In genomic region chr9:122185061-122185460, GRCm38 (mm10) we compare ENCODE assay signal across 8 mouse cellular contexts.
DNase-seq lines count a peak whose midpoint lies in the region; ATAC-seq and TF ChIP-seq lines count a peak whose summit lies in the region.

No protein-coding gene starts in this region.

- DNase-seq in CH12.LX (ENCODE audit: extremely low read depth): peak; percentile 69
- DNase-seq in adrenal gland, postnatal 4 days (ENCODE audit: low spot score in 2 of 2): peak; percentile 32 to 70
- peak; percentile 82 for DNase-seq in embryonic facial prominence, embryonic 14.5 days (ENCODE audit: low spot score)
- peak; percentile 89 for DNase-seq in heart, adult 8-10 months (ENCODE audit: low spot score)
- peak; percentile 45 for DNase-seq in large intestine, adult 2 months (ENCODE audit: low read depth, low spot score)
- peak; percentile 77 for DNase-seq in lung, adult 2 months
- peak; percentile 75 to 81 for DNase-seq in right cerebral cortex, postnatal 10 days (ENCODE audit: low spot score in 2 of 2)
- peak; percentile 89 for DNase-seq in urinary bladder, postnatal 14 days (ENCODE audit: low spot score)

- peaks cover 0 to 2% of the 10 kb centered on the region in 2 experiments for H3K36me3 ChIP-seq in CH12.LX (replicated peaks in 1 of 2; ENCODE audit: control insufficient read depth in 1 of 2, insufficient read depth in 1 of 2, low read length in 1 of 2)
- H3K36me3 ChIP-seq in embryonic facial prominence, embryonic 14.5 days (ENCODE audit: control insufficient read depth, insufficient read depth, low read length): no peaks in the 10 kb centered on the region

- peak; percentile 67 for TF ChIP-seq RAD21 in CH12.LX (IDR thresholded peaks at IDR 0.05; ENCODE audit: low read depth, low read length)

- in situ Hi-C loops in CH12.LX (cut with MboI; ENCODE audit: low pct_ligation_motif_present, low pct_unique_long_range_greater_than_20kb, low sequenced_read_pairs): loop anchor here (5.0 to 10.0 kb wide), 2 partner anchors 60 to 163 kb away; no protein-coding TSS in a partner anchor

- H3K27ac ChIP-seq in CH12.LX (ENCODE audit: insufficient read depth, low read depth): no peak overlapping the region
- no peak overlapping the region for H3K27ac ChIP-seq in embryonic facial prominence, embryonic 14.5 days (replicated peaks; ENCODE audit: low read depth, low read length)

- no peak overlapping the region for H3K4me2 ChIP-seq in CH12.LX (ENCODE audit: insufficient read depth, low read depth, poor library complexity, severe bottlenecking)
- H3K4me2 ChIP-seq in embryonic facial prominence, embryonic 14.5 days (ENCODE audit: low read depth, low read length): no peak overlapping the region

- TF ChIP-seq CTCF in CH12.LX (conservative IDR thresholded peaks at IDR 0.05 in 1 of 2, IDR thresholded peaks at IDR 0.05 in 1 of 2; ENCODE audit: low read depth in 2 of 2, low read length in 2 of 2): peak; percentile 73 to 82
- peak; percentile 92 for TF ChIP-seq CTCF in lung, adult 2 months (IDR thresholded peaks at IDR 0.05; ENCODE audit: insufficient read depth, low read length)

- H3K79me2 ChIP-seq in CH12.LX (replicated peaks; ENCODE audit: control insufficient read depth, extremely low read depth, insufficient read depth, poor library complexity, severe bottlenecking): no peaks in the 10 kb centered on the region

- H3K27me3 ChIP-seq in CH12.LX (replicated peaks): no peaks in the 10 kb centered on the region
- no peaks in the 10 kb centered on the region for H3K27me3 ChIP-seq in embryonic facial prominence, embryonic 14.5 days (replicated peaks; ENCODE audit: control insufficient read depth, insufficient read depth, low read length)

- no peaks in the 10 kb centered on the region for H3K9me3 ChIP-seq in CH12.LX (replicated peaks; ENCODE audit: low read length)
- H3K9me3 ChIP-seq in embryonic facial prominence, embryonic 14.5 days (ENCODE audit: control insufficient read depth, low read length): no peaks in the 10 kb centered on the region

- dilution Hi-C loops in CH12.LX (cut with MboI; ENCODE audit: extremely low pct_ligation_motif_present, extremely low pct_unique_long_range_greater_than_20kb, low sequenced_read_pairs): no loop called here

- TF ChIP-seq POLR2A in CH12.LX (IDR thresholded peaks at IDR 0.05; ENCODE audit: low read depth, low read length): no peak
- no peak for TF ChIP-seq POLR2A in lung, adult 2 months (IDR thresholded peaks at IDR 0.05; ENCODE audit: borderline replicate concordance, extremely low read depth, low read depth, low read length)

- H3K4me1 ChIP-seq in CH12.LX (ENCODE audit: control insufficient read depth in 1 of 2, insufficient read depth in 2 of 2): peaks cover 12 to 41% of the 10 kb centered on the region in 2 experiments
- H3K4me1 ChIP-seq in embryonic facial prominence, embryonic 14.5 days (ENCODE audit: control insufficient read depth, insufficient read depth, low read length): no peaks in the 10 kb centered on the region
- H3K4me1 ChIP-seq in lung, adult 2 months (ENCODE audit: control insufficient read depth, insufficient read depth, low read length): peaks cover 5% of the 10 kb centered on the region

- 24% methylated on average over 2 of the region's 2 CpGs for WGBS in embryonic facial prominence, embryonic 14.5 days
- 5% methylated on average over 2 of the region's 2 CpGs for WGBS in large intestine, adult 2 months
- WGBS in lung, adult 2 months: 1% methylated on average over 2 of the region's 2 CpGs

- no peak for TF ChIP-seq EP300 in CH12.LX (IDR thresholded peaks at IDR 0.05; ENCODE audit: low read length)

- H3K9ac ChIP-seq in CH12.LX (ENCODE audit: insufficient read depth, low read depth): no peak overlapping the region
- no peak overlapping the region for H3K9ac ChIP-seq in embryonic facial prominence, embryonic 14.5 days (ENCODE audit: low read depth, low read length)

- no peak overlapping the region for H3K4me3 ChIP-seq in CH12.LX (replicated peaks in 1 of 3; ENCODE audit: low read depth in 2 of 3, low read length in 2 of 3, poor library complexity in 1 of 3)
- H3K4me3 ChIP-seq in embryonic facial prominence, embryonic 14.5 days (ENCODE audit: low read depth, low read length): no peak overlapping the region
- no peak overlapping the region for H3K4me3 ChIP-seq in lung, adult 2 months (replicated peaks; ENCODE audit: extremely low read depth, low read depth, low read length)

- peak; percentile 58; the same call in 1 of the 2 replicates for ATAC-seq in embryonic facial prominence, embryonic 14.5 days (ENCODE audit: low read depth)

TF ChIP-seq in CH12.LX, 34 proteins besides CTCF, POLR2A, EP300 and RAD21:
- TF ChIP-seq SMC3 (IDR thresholded peaks at IDR 0.05; ENCODE audit: low read depth, low read length) (peak; percentile 82), ZKSCAN1 (IDR thresholded peaks at IDR 0.05; ENCODE audit: borderline replicate concordance, low read depth, low read length) (no peak), NELFE (IDR thresholded peaks at IDR 0.05; ENCODE audit: low read depth, low read length) (no peak), CHD2 (IDR thresholded peaks at IDR 0.05; ENCODE audit: low read length) (no peak), MEF2A (IDR thresholded peaks at IDR 0.05; ENCODE audit: borderline replicate concordance, low read depth, low read length) (no peak), UBTF (IDR thresholded peaks at IDR 0.05; ENCODE audit: low read depth, low read length) (no peak)
